Mouse (Mus musculus) heart, postnatal 0 days (tissue): Measurements from ENCODE around the gene Lrrc9. TPM values are rescaled to one million over a fixed set of nuclear protein-coding genes. Genes with fewer than 3 reads are reported as not detected.

ENCODE experiments used
- ATAC-seq: fragments of 200-750 bp; cut with Nextera tagmentation; 2 replicates; pipeline ENCODE4 v1.8.0; 2017; ENCODE audit warnings: low read depth, moderate number of reproducible peaks, moderate library complexity; ENCODE audit not compliant: insufficient read depth
- DNase-seq: peaks from one replicate; pipeline ENCODE4 v3.0.0-alpha.2; 2016; ENCODE audit warnings: low spot score
- H3K27ac ChIP-seq: fragments of 300-500 bp; sonication (generic); 2 replicates; pipeline ENCODE4 v1.5.1; 2014; ENCODE audit warnings: low read depth, mild to moderate bottlenecking
- H3K27me3 ChIP-seq: fragments of 300-500 bp; sonication (generic); 2 replicates; pipeline ENCODE4 v1.6.1; 2014; ENCODE audit warnings: low read length, mixed read lengths; ENCODE audit not compliant: control insufficient read depth, insufficient read depth
- H3K36me3 ChIP-seq: fragments of 300-500 bp; sonication (generic); replicated peaks from 2 replicates; pipeline ENCODE4 v1.6.1; 2014; ENCODE audit warnings: low read length, mixed read lengths; ENCODE audit not compliant: control insufficient read depth, insufficient read depth
- H3K4me1 ChIP-seq: fragments of 300-500 bp; sonication (generic); 2 replicates; pipeline ENCODE4 v1.6.1; 2014; ENCODE audit warnings: antibody characterized with exemption; ENCODE audit not compliant: control insufficient read depth, insufficient read depth
- H3K4me2 ChIP-seq: fragments of 300-500 bp; sonication (generic); 2 replicates; pipeline ENCODE4 v1.6.1; 2014; ENCODE audit warnings: low read depth, mild to moderate bottlenecking, low read length, moderate library complexity
- H3K4me3 ChIP-seq: fragments of 300-500 bp; sonication (generic); 2 replicates; pipeline ENCODE4 v1.5.1; 2014; ENCODE audit warnings: low read depth, low read length
- H3K9ac ChIP-seq: fragments of 300-500 bp; sonication (generic); replicated peaks from 2 replicates; pipeline ENCODE4 v1.6.1; 2014; ENCODE audit warnings: low read depth, low read length, mixed read lengths
- H3K9me3 ChIP-seq: fragments of 300-500 bp; sonication (generic); replicated peaks from 2 replicates; pipeline ENCODE4 v1.6.1; 2016; ENCODE audit warnings: low read length; ENCODE audit not compliant: control insufficient read depth
- CTCF ChIP-seq: IDR thresholded peaks from 2 replicates; pipeline ENCODE4 v1.5.1; 2016; ENCODE audit warnings: antibody characterized with exemption, control low read depth, low read depth
- EP300 ChIP-seq: IDR thresholded peaks from 2 replicates; pipeline ENCODE4 v1.6.1; 2016; ENCODE audit warnings: antibody characterized with exemption, low read depth
- WGBS: fragments of 180-500 bp; shearing (Covaris S2); extraction: QIAGEN DNeasy Blood & Tissue Kit; methylation state at CpG from one replicate; pipeline ENCODE4 v1.1.7; 2014; 5-methylcytosine and 5-hydroxymethylcytosine counted together
- polyA plus RNA-seq: library from polyadenylated mRNA; unstranded; fragments of >200 nt; fragmentation: Nextera tagmentation; extraction: Ambion mirVana; gene quantifications from 2 replicates; pipeline ENCODE4 v1.2.1, GENCODE M21; 2015
- total RNA-seq: library from RNA; depleted of rRNA; stranded (reverse); fragments of >200 nt; gene quantifications from 2 replicates; pipeline ENCODE4 v1.2.3, GENCODE M21; 2014; ENCODE audit warnings: low replicate concordance

Gene Lrrc9
- total and polyA plus RNA-seq, 2 experiments from 2014 or later: 0.31 to 0.76 TPM

DNA sequence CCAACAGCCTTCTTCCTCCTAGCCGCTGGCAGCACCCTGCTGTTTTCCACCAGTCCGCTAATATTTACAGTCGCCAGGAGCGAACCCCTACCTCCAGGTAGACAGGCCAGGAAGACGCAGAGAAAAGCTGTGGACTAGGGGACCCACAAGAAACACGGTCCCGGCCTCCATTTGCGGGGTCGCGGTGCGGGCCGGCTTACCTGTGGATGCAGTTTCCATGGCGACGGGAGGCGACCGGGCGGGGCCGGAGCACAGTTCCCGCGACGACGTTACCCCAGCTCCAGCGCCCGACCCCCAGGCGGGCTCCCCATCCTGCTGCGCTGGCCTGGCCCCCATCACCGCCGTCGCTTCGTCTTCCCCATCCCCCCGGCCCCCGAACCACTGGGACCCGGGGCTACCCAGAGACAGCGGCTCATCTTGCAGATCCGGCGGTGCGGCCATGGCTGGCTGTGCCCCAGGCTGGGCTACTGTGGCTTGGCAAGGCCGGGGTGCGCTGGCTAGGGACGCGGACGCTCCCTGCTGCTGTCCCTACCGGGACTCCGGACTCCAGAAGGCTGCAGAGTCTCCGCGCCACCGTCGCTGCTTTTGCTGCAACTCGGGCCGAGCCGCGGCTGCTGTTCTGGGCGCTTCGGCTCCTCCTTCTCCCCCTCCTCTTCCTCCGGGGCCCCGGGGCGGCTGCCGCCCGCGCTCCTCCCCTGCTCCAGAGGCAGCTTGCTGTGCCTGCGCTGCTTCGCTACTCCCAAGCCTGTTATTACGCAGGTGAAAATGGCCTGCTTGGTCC is 33.4 kb upstream of the Lrrc9 start:
- peaks cover 27% of the 10 kb centered on the region; the same call in 1 of the 2 replicates for H3K27me3 ChIP-seq
- DNase-seq (peak; percentile 16), ATAC-seq (peak; percentile 44)
- WGBS: under 1% methylated on average over 59 of the region's 63 CpGs
- peak overlapping the region; percentile 7; the same call in 1 of the 2 replicates for H3K9ac ChIP-seq
- H3K4me2 ChIP-seq: peak overlapping the region; percentile 81
- H3K9me3 ChIP-seq: no peaks in the 10 kb centered on the region
- H3K4me3 ChIP-seq: peak overlapping the region; percentile 56
- no peak overlapping the region for H3K27ac ChIP-seq
- no peaks in the 10 kb centered on the region; the same call in 1 of the 2 replicates for H3K4me1 ChIP-seq
- no peaks in the 10 kb centered on the region for H3K36me3 ChIP-seq
- TF ChIP-seq CTCF: no peak
- no peak for TF ChIP-seq EP300

DNA sequence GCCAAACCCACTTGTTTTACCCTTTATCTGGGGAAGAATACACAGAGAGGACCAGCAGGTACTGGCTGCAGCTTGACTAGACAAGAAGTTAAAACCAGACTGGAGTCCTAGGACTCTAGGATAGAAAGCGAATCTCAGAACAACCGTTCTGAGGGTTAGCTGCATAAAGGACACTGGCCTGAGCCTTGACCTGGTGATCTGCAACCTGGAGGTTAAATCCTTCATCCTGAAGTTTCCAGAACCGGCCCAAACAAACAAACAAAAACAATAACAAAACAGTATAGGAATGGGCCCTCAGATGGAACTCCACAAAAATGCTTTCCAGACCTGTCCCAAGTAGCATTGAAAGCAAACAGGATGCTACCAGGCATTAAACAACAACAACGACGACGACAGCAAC is 32.7 kb upstream of the Lrrc9 start, which contains the start of gene Rtn1:
Rtn1 (minus strand) TSS at position 101 of the 400 bp plus-strand sequence.
- H3K4me1 ChIP-seq: no peaks in the 10 kb centered on the region; the same call in 1 of the 2 replicates
- no peak within 1 kb of the TSS for H3K27ac ChIP-seq
- H3K9ac ChIP-seq: peak within 1 kb of the TSS; percentile 7; the same call in 1 of the 2 replicates
- H3K4me2 ChIP-seq: peak within 1 kb of the TSS; percentile 81
- WGBS: 52% methylated on average over 6 of the region's 6 CpGs
- H3K27me3 ChIP-seq: peaks cover 27% of the 10 kb centered on the region; the same call in 1 of the 2 replicates
- TF ChIP-seq EP300: no peak
- no peak for TF ChIP-seq CTCF
- DNase-seq: no peak
- ATAC-seq: no peak
- peak within 1 kb of the TSS; percentile 56 for H3K4me3 ChIP-seq
- no peaks in the 10 kb centered on the region for H3K36me3 ChIP-seq
- H3K9me3 ChIP-seq: no peaks in the 10 kb centered on the region

DNA sequence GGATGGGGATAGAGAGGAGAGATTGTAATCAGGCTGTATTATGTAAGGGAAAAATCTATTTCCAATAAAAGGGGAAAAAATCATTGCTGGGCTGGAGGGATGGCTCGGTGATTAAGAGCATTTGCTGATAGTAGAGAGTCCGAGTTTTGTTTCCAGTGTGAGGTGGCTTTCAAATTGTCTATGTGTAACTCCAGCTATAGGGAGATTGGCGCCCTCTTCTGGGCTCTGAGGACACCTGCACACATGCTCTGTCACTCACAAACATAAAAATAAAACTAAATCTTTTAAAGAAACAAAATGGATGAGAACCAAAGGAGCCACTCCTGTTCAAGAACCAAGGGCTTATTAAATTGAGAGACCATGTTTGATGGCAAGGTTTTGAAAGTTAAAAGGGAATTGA is 23.9 kb upstream of the Lrrc9 start:
- no peaks in the 10 kb centered on the region for H3K9me3 ChIP-seq
- no peak for TF ChIP-seq EP300
- peak; percentile 33 for TF ChIP-seq CTCF
- no peaks in the 10 kb centered on the region for H3K36me3 ChIP-seq
- ATAC-seq (no peak), DNase-seq (no peak)
- no peak overlapping the region for H3K4me3 ChIP-seq
- no peak overlapping the region for H3K4me2 ChIP-seq
- H3K27ac ChIP-seq: no peak overlapping the region
- WGBS: 26% methylated on average over 3 of the region's 3 CpGs
- H3K9ac ChIP-seq: no peak overlapping the region
- H3K27me3 ChIP-seq: no peaks in the 10 kb centered on the region
- H3K4me1 ChIP-seq: no peaks in the 10 kb centered on the region

DNA sequence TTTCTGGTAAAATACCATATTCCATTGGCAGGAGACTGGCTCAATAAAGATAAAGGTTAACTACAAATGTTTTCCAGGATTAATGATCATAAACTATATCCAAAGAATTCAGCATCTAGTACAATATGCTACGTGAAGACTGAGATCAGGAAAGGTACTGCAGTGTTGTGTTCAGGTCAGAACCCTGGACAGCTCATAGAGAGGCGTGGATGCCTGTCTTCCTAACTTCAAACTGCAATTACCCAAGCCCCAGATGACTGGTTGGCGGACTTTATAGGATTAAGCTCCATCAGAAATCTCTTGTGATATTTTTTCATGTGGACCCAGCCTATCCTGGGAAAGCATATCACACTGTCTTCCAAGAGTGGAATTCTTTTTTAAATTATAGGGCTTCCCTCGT is 19.0 kb upstream of the Lrrc9 start:
- H3K4me1 ChIP-seq: no peaks in the 10 kb centered on the region
- DNase-seq (no peak), ATAC-seq (no peak)
- H3K4me3 ChIP-seq: no peak overlapping the region
- H3K4me2 ChIP-seq: no peak overlapping the region
- H3K9ac ChIP-seq: no peak overlapping the region
- 47% methylated on average over 4 of the region's 4 CpGs for WGBS
- no peaks in the 10 kb centered on the region for H3K9me3 ChIP-seq
- no peak overlapping the region for H3K27ac ChIP-seq
- H3K27me3 ChIP-seq: no peaks in the 10 kb centered on the region
- TF ChIP-seq CTCF (no peak), EP300 (no peak)
- no peaks in the 10 kb centered on the region for H3K36me3 ChIP-seq

DNA sequence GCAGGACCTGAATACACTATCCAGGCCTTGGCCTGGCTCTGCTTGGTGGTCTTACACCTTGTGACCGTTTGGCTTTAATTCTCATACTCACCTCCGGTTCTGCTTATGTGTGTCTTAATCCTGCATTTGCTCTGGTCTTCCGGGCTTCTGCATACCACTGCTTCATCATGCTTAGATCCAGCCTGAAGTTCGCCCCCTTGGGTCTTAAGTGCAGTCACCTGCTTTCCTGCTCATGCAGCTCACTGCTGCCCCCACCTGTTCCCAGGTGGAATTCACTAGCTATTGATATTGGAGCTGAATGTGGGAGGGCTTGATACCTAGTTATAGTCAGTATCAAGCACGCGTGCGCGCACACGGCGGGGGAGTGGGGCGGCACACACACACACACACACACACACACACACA is 13.9 kb upstream of the Lrrc9 start:
- no peak overlapping the region for H3K27ac ChIP-seq
- WGBS: 19% methylated on average over 11 of the region's 11 CpGs
- H3K4me1 ChIP-seq: no peaks in the 10 kb centered on the region
- DNase-seq: peak; percentile 48
- H3K9ac ChIP-seq: no peak overlapping the region
- no peak for ATAC-seq
- no peak overlapping the region for H3K4me2 ChIP-seq
- H3K36me3 ChIP-seq: no peaks in the 10 kb centered on the region
- H3K4me3 ChIP-seq: no peak overlapping the region
- TF ChIP-seq CTCF: peak; percentile 87
- no peak for TF ChIP-seq EP300
- no peaks in the 10 kb centered on the region for H3K27me3 ChIP-seq
- H3K9me3 ChIP-seq: no peaks in the 10 kb centered on the region
